27 mouse cellular contexts compared by ENCODE assay signal in genomic region chr10:7844161-7844560, GRCm38 (mm10). TPM values are rescaled to one million over a fixed set of nuclear protein-coding genes. Genes with fewer than 3 reads are reported as not detected.
A peak's percentile ranks its signal among the peaks of the same experiment; 100 is the strongest.
DNase-seq lines count a peak whose midpoint lies in the region; ATAC-seq lines count a peak whose summit lies in the region.
"Had no signal": no experiment of that assay in that cellular context is flagged by ENCODE, and none has a peak within 500 bp of the region (broad histone marks: within the 10 kb centered on the region; RNA-seq: fewer than 3 reads in every experiment).

No protein-coding gene starts in this region.

- H3K4me2 ChIP-seq in forebrain, embryonic 12.5 days: no peak overlapping the region
- no peak overlapping the region for H3K4me2 ChIP-seq in hindbrain, embryonic 14.5 days (replicated peaks)
- H3K4me2 ChIP-seq: heart, embryonic 12.5 days; limb, embryonic 13.5 days; liver, embryonic 13.5 days; midbrain, embryonic 12.5 days; neural tube, embryonic 12.5 days; stomach, embryonic 15.5 days had no signal

- no peaks in the 10 kb centered on the region for H3K27me3 ChIP-seq in heart, embryonic 10.5 days (ENCODE audit: insufficient read depth, poor library complexity, severe bottlenecking)
- no peaks in the 10 kb centered on the region for H3K27me3 ChIP-seq in splenic B cell, adult 2 months (ENCODE audit: control insufficient read depth, insufficient read depth, low read length, poor library complexity, severe bottlenecking)
- H3K27me3 ChIP-seq in forebrain, embryonic 12.5 days: no peaks in the 10 kb centered on the region
- H3K27me3 ChIP-seq in hindbrain, embryonic 14.5 days (ENCODE audit: control insufficient read depth, insufficient read depth, low read length): no peaks in the 10 kb centered on the region
- H3K27me3 ChIP-seq: midbrain, embryonic 12.5 days; neural tube, embryonic 12.5 days; stomach, embryonic 15.5 days had no signal

- no peaks in the 10 kb centered on the region for H3K9me3 ChIP-seq in heart, embryonic 10.5 days
- H3K9me3 ChIP-seq in forebrain, embryonic 12.5 days: no peaks in the 10 kb centered on the region
- no peaks in the 10 kb centered on the region for H3K9me3 ChIP-seq in hindbrain, embryonic 14.5 days (ENCODE audit: control insufficient read depth, low read length)
- H3K9me3 ChIP-seq: forebrain, embryonic 10.5 days; heart, embryonic 12.5 days; limb, embryonic 13.5 days; liver, embryonic 13.5 days; midbrain, embryonic 12.5 days; neural tube, embryonic 12.5 days; stomach, embryonic 15.5 days had no signal

- peak; percentile 71 for DNase-seq in heart, embryonic 10.5 days (ENCODE audit: low spot score)
- DNase-seq in heart, adult 18-20 months: no peak
- peak; percentile 38 for DNase-seq in splenic B cell, adult 2 months (ENCODE audit: low read depth, low spot score)
- peak; percentile 62 to 71 for DNase-seq in thymus, postnatal 36 days
- DNase-seq in cerebellum, postnatal 14 days: no peak
- DNase-seq in hindbrain, embryonic 14.5 days (ENCODE audit: low spot score): no peak
- DNase-seq: cerebellum, adult 11 months; cerebellum, adult 9-11 months; forebrain, postnatal 0 days; gastrocnemius, adult 2 months; heart, postnatal 10 days; kidney, adult 8-10 months; kidney, postnatal 10 days; liver, embryonic 13.5 days; lung, adult 2 months; lung, postnatal 14 days; retina, postnatal 1 day; right cerebral cortex, postnatal 25 days had no signal

- peaks cover 20% of the 10 kb centered on the region for H3K4me1 ChIP-seq in heart, embryonic 10.5 days
- H3K4me1 ChIP-seq in forebrain, embryonic 12.5 days: no peaks in the 10 kb centered on the region
- H3K4me1 ChIP-seq in hindbrain, embryonic 14.5 days (replicated peaks; ENCODE audit: control insufficient read depth, insufficient read depth, low read length): no peaks in the 10 kb centered on the region
- H3K4me1 ChIP-seq: forebrain, embryonic 10.5 days; midbrain, embryonic 12.5 days; neural tube, embryonic 12.5 days; stomach, embryonic 15.5 days had no signal

- H3K4me3 ChIP-seq in heart, embryonic 10.5 days: no peak overlapping the region
- H3K4me3 ChIP-seq in forebrain, embryonic 12.5 days (replicated peaks): no peak overlapping the region
- H3K4me3 ChIP-seq in hindbrain, embryonic 14.5 days (replicated peaks; ENCODE audit: low read length): no peak overlapping the region
- H3K4me3 ChIP-seq: forebrain, embryonic 10.5 days; gastrocnemius, adult 2 months; heart, embryonic 12.5 days; layer of hippocampus, adult 2 months; limb, embryonic 13.5 days; liver, embryonic 13.5 days; midbrain, embryonic 12.5 days; neural tube, embryonic 12.5 days; stomach, embryonic 15.5 days had no signal

- 66% methylated on average over 4 of the region's 4 CpGs for WGBS in heart, embryonic 10.5 days
- WGBS in forebrain, embryonic 12.5 days: 90% methylated on average over 4 of the region's 4 CpGs
- WGBS in hindbrain, embryonic 14.5 days: 82% methylated on average over 4 of the region's 4 CpGs

- no peaks in the 10 kb centered on the region for H3K36me3 ChIP-seq in heart, embryonic 10.5 days
- peaks cover 5% of the 10 kb centered on the region for H3K36me3 ChIP-seq in splenic B cell, adult 2 months (ENCODE audit: control insufficient read depth, insufficient read depth, low read length, poor library complexity, severe bottlenecking)
- H3K36me3 ChIP-seq in forebrain, embryonic 12.5 days (replicated peaks): no peaks in the 10 kb centered on the region
- no peaks in the 10 kb centered on the region for H3K36me3 ChIP-seq in hindbrain, embryonic 14.5 days (replicated peaks; ENCODE audit: control insufficient read depth, insufficient read depth)
- H3K36me3 ChIP-seq: forebrain, embryonic 10.5 days; heart, embryonic 12.5 days; limb, embryonic 13.5 days; liver, embryonic 13.5 days; midbrain, embryonic 12.5 days; neural tube, embryonic 12.5 days; stomach, embryonic 15.5 days had no signal

- ATAC-seq in activated CD4-positive, CD25-positive, alpha-beta regulatory T cell, adult 4 months: peak; percentile 38
- ATAC-seq in forebrain, embryonic 12.5 days (ENCODE audit: low FRiP score): no peak
- no peak for ATAC-seq in hindbrain, embryonic 14.5 days (ENCODE audit: low FRiP score)
- ATAC-seq: forebrain, postnatal 0 days had no signal

- no peak overlapping the region for H3K9ac ChIP-seq in forebrain, embryonic 12.5 days
- H3K9ac ChIP-seq in hindbrain, embryonic 14.5 days: no peak overlapping the region
- H3K9ac ChIP-seq: forebrain, postnatal 0 days; heart, embryonic 12.5 days; limb, embryonic 13.5 days; liver, embryonic 13.5 days; midbrain, embryonic 12.5 days; neural tube, embryonic 12.5 days; stomach, embryonic 15.5 days had no signal

- H3K27ac ChIP-seq in heart, embryonic 10.5 days: no peak overlapping the region
- no peak overlapping the region for H3K27ac ChIP-seq in forebrain, embryonic 12.5 days
- H3K27ac ChIP-seq in hindbrain, embryonic 14.5 days: no peak overlapping the region
- H3K27ac ChIP-seq: forebrain, embryonic 10.5 days; gastrocnemius, adult 2 months; layer of hippocampus, adult 2 months; limb, embryonic 13.5 days; liver, embryonic 13.5 days; midbrain, embryonic 12.5 days; neural tube, embryonic 12.5 days; stomach, embryonic 15.5 days had no signal

RNA-seq across cellular contexts. Expression of gene Zc3h12d, which starts 11.9 kb away (rescaled TPM):
- 0.11 and 0.12 TPM in 2 replicates for polyA plus RNA-seq in heart, embryonic 10.5 days (2016; fragmentation: Nextera tagmentation; extraction: Ambion mirVana)
- 1 to 10 TPM in 1 of 2 experiments, under 1 TPM in 1; 0.15 to 1.0 TPM for total RNA-seq in heart, adult 18-20 months (2021)
- 10 to 100 TPM; 30.6 to 51.3 TPM for polyA plus RNA-seq in activated CD4-positive, CD25-positive, alpha-beta regulatory T cell, adult 4 months (2017; shearing (Covaris generic))
- 0.05 TPM in 1 of 2 replicates, not detected in the other for polyA plus RNA-seq in forebrain, embryonic 12.5 days (2016; fragmentation: Nextera tagmentation; extraction: Ambion mirVana)
- polyA plus RNA-seq in hindbrain, embryonic 14.5 days (2014; fragmentation: Nextera tagmentation; extraction: Ambion mirVana): 0.14 and 0.25 TPM in 2 replicates

RNA-seq across cellular contexts. Expression of gene Ppil4, which starts 51.5 kb away (rescaled TPM):
- 31.2 and 38.8 TPM in 2 replicates for polyA plus RNA-seq in heart, embryonic 10.5 days (2016; fragmentation: Nextera tagmentation; extraction: Ambion mirVana)
- total RNA-seq in heart, adult 18-20 months (2021): 10 to 100 TPM; 11.7 to 15.0 TPM
- polyA plus RNA-seq in activated CD4-positive, CD25-positive, alpha-beta regulatory T cell, adult 4 months (2017; shearing (Covaris generic)): 10 to 100 TPM; 63.9 to 74.0 TPM
- polyA plus RNA-seq in forebrain, embryonic 12.5 days (2016; fragmentation: Nextera tagmentation; extraction: Ambion mirVana): 52.4 and 55.1 TPM in 2 replicates
- 42.5 and 43.7 TPM in 2 replicates for polyA plus RNA-seq in hindbrain, embryonic 14.5 days (2014; fragmentation: Nextera tagmentation; extraction: Ambion mirVana)

RNA-seq across cellular contexts. Expression of gene Ginm1, which starts 51.5 kb away (rescaled TPM):
- polyA plus RNA-seq in heart, embryonic 10.5 days (2016; fragmentation: Nextera tagmentation; extraction: Ambion mirVana): 72.4 and 74.5 TPM in 2 replicates
- total RNA-seq in heart, adult 18-20 months (2021): 100 to 1,000 TPM in 1 of 2 experiments, 10 to 100 TPM in 1; 91.2 to 103 TPM
- polyA plus RNA-seq in activated CD4-positive, CD25-positive, alpha-beta regulatory T cell, adult 4 months (2017; shearing (Covaris generic)): 10 to 100 TPM; 60.7 to 68.8 TPM
- polyA plus RNA-seq in forebrain, embryonic 12.5 days (2016; fragmentation: Nextera tagmentation; extraction: Ambion mirVana): 53.4 and 55.6 TPM in 2 replicates
- polyA plus RNA-seq in hindbrain, embryonic 14.5 days (2014; fragmentation: Nextera tagmentation; extraction: Ambion mirVana): 54.7 and 61.7 TPM in 2 replicates

Comparison
In these comparisons a context has a peak if more than half of its experiments do, and no peak if none do; other contexts are left out.
1. DNase-seq: peak in heart, embryonic 10.5 days (single experiment), splenic B cell, adult 2 months (single experiment) and thymus, postnatal 36 days (2 of 2); none in heart, adult 18-20 months (0 of 2), cerebellum, postnatal 14 days (0 of 2) and hindbrain, embryonic 14.5 days (single experiment).
2. RNA of gene Zc3h12d, which starts 11.9 kb away (polyA plus RNA-seq): 30.6 to 51.3 TPM in activated CD4-positive, CD25-positive, alpha-beta regulatory T cell, adult 4 months; 0.14 to 0.25 TPM in hindbrain, embryonic 14.5 days, 0.11 to 0.12 TPM in heart, embryonic 10.5 days and 0.05 TPM in forebrain, embryonic 12.5 days; every median in the first group is over 10 times any median in the second.